Mouse (Mus musculus): ENCODE results near the gene Nrm.

GRCm38 (mm10) chr17:35836991-35837422 is 24.1 kb upstream of the Nrm start:
- TF ChIP-seq EP300 (IDR thresholded peaks at IDR 0.05; ENCODE audit: low read depth in 1 of 2, low read length in 2 of 2) (no peak), CTCF (IDR thresholded peaks at IDR 0.05 in 2 of 3, conservative IDR thresholded peaks at IDR 0.05 in 1 of 3; ENCODE audit: control insufficient read depth in 1 of 3, insufficient read depth in 1 of 3, low read depth in 2 of 3, low read length in 3 of 3, poor library complexity in 1 of 3, severe bottlenecking in 1 of 3) (0 out of 6 replicates have a peak, but pooled peaks of 1 of the 3 experiments have one; percentile 2), HCFC1 (IDR thresholded peaks at IDR 0.05; ENCODE audit: low read depth, low read length) (no peak), POLR2AphosphoS2 (IDR thresholded peaks at IDR 0.05; ENCODE audit: low read length) (no peak), ZNF384 (IDR thresholded peaks at IDR 0.05; ENCODE audit: low read depth, low read length) (no peak), JUND (IDR thresholded peaks at IDR 0.05; ENCODE audit: low read depth, low read length) (no peak), POLR2AphosphoS5 (IDR thresholded peaks at IDR 0.05; ENCODE audit: borderline replicate concordance, low read depth, low read length) (no peak), GATA1 (IDR thresholded peaks at IDR 0.05; ENCODE audit: low read depth, low read length) (no peak), MYB (IDR thresholded peaks at IDR 0.05; ENCODE audit: low read depth, low read length) (no peak), POLR2A (IDR thresholded peaks at IDR 0.05; ENCODE audit: control insufficient read depth in 1 of 2, insufficient read depth in 1 of 2, low read depth in 1 of 2, low read length in 2 of 2, poor library complexity in 1 of 2) (peak in 1 of 2 experiments; percentile 70; a peak in 2 of 4 replicates)

Data from MEL (cell line).